Mouse (Mus musculus) spleen, adult 2 months (tissue): ENCODE measurements at regions not wholly inside any gene's neighbourhood (a gene's known extent, or its start where the extent isn't known, plus 50 kb on each side); places are given as distances from the start of the nearest gene placed in this dataset.

Experiments
- DNase-seq, 2 experiments: peaks; one replicate each; pipeline versions ENCODE4 v3.0.0 to v3.0.0-alpha.2; 2012 to 2021; ENCODE audit warnings: low spot score in 2 of 2, low read depth in 1 of 2
- H3K27ac ChIP-seq: fragments of 200-500 bp; 2 replicates; pipeline ENCODE4 v1.5.1; 2012; ENCODE audit warnings: low read length, inconsistent platforms; ENCODE audit not compliant: insufficient read depth
- H3K27me3 ChIP-seq: fragments of 200-500 bp; 2 replicates; pipeline ENCODE4 v1.6.1; 2012; ENCODE audit warnings: mild to moderate bottlenecking, moderate library complexity, low read length, inconsistent platforms; ENCODE audit not compliant: control insufficient read depth, insufficient read depth
- H3K36me3 ChIP-seq: fragments of 200-500 bp; 2 replicates; pipeline ENCODE4 v1.6.1; 2012; ENCODE audit warnings: mild to moderate bottlenecking, low read length, inconsistent platforms; ENCODE audit not compliant: control insufficient read depth, insufficient read depth
- H3K4me1 ChIP-seq: fragments of 200-500 bp; 2 replicates; pipeline ENCODE4 v1.6.1; 2011; ENCODE audit warnings: inconsistent platforms; ENCODE audit not compliant: control insufficient read depth, insufficient read depth, insufficient read length
- H3K4me3 ChIP-seq: fragments of 200-500 bp; 2 replicates; pipeline ENCODE4 v1.5.1; 2011; ENCODE audit warnings: mild to moderate bottlenecking, inconsistent platforms; ENCODE audit not compliant: insufficient read depth, insufficient read length; ENCODE audit errors: extremely low read depth
- CTCF ChIP-seq: fragments of 200-500 bp; IDR thresholded peaks from 2 replicates; pipeline ENCODE4 v1.5.1; 2011; ENCODE audit warnings: mild to moderate bottlenecking, inconsistent platforms; ENCODE audit not compliant: insufficient read depth, insufficient read length, insufficient replicate concordance; ENCODE audit errors: extremely low read depth
- POLR2A ChIP-seq: fragments of 200-500 bp; IDR thresholded peaks from 2 replicates; pipeline ENCODE4 v1.6.1; 2011; ENCODE audit warnings: low read depth, low read length, inconsistent platforms
- WGBS: fragments of 180-500 bp; shearing (Covaris S2); methylation state at CpG from one replicate; pipeline ENCODE4 v1.1.7; 2018; 5-methylcytosine and 5-hydroxymethylcytosine counted together

- Histone ChIP-seq H3K27me3 (no peaks in the 10 kb centered on the region), H3K36me3 (no peaks in the 10 kb centered on the region), H3K4me1 (no peaks in the 10 kb centered on the region), H3K27ac (no peak overlapping the region), H3K4me3 (no peak overlapping the region)
- TF ChIP-seq CTCF (no peak), POLR2A (no peak)
- no peak for DNase-seq
These were observed 110.2 kb upstream of the Pik3r1 start for GRCm38 (mm10) chr13:101878168-101878567.

GRCm38 (mm10) chr13:101879561-101880081, 111.6 kb upstream of the Pik3r1 start:
- 75% methylated on average over 8 of the region's 8 CpGs for WGBS

GRCm38 (mm10) chr13:101883177-101883576, 115.2 kb upstream of the Pik3r1 start:
- H3K4me1 ChIP-seq: no peaks in the 10 kb centered on the region
- no peaks in the 10 kb centered on the region for H3K27me3 ChIP-seq
- H3K27ac ChIP-seq: no peak overlapping the region
- DNase-seq: no peak
- H3K36me3 ChIP-seq: no peaks in the 10 kb centered on the region
- no peak overlapping the region for H3K4me3 ChIP-seq
- no peak for TF ChIP-seq POLR2A
- TF ChIP-seq CTCF: no peak

More at GRCm38 (mm10) chr13:101879561-101880081, 111.6 kb upstream of the Pik3r1 start:
- no peak overlapping the region for H3K27ac ChIP-seq
- DNase-seq: no peak
- H3K4me3 ChIP-seq: no peak overlapping the region
- no peaks in the 10 kb centered on the region for H3K36me3 ChIP-seq
- no peaks in the 10 kb centered on the region for H3K4me1 ChIP-seq
- H3K27me3 ChIP-seq: no peaks in the 10 kb centered on the region
- no peak for TF ChIP-seq CTCF
- no peak for TF ChIP-seq POLR2A

- H3K4me3 ChIP-seq: no peak overlapping the region
- no peak for DNase-seq
- no peak overlapping the region for H3K27ac ChIP-seq
- H3K27me3 ChIP-seq: no peaks in the 10 kb centered on the region
- no peaks in the 10 kb centered on the region for H3K36me3 ChIP-seq
- TF ChIP-seq CTCF: no peak
- no peak for TF ChIP-seq POLR2A
- 94% methylated on average over 3 of the region's 3 CpGs for WGBS
- H3K4me1 ChIP-seq: no peaks in the 10 kb centered on the region
These were observed 116.7 kb upstream of the Pik3r1 start for GRCm38 (mm10) chr13:101884752-101885151.

GRCm38 (mm10) chr13:101891473-101891872, 123.5 kb upstream of the Pik3r1 start:
- WGBS: 87% methylated on average over 4 of the region's 4 CpGs
- Histone ChIP-seq H3K36me3 (no peaks in the 10 kb centered on the region), H3K27ac (no peak overlapping the region), H3K27me3 (no peaks in the 10 kb centered on the region), H3K4me3 (no peak overlapping the region), H3K4me1 (no peaks in the 10 kb centered on the region)
- TF ChIP-seq POLR2A (no peak), CTCF (no peak)
- DNase-seq: no peak

- Histone ChIP-seq H3K4me1 (no peaks in the 10 kb centered on the region), H3K27me3 (no peaks in the 10 kb centered on the region), H3K36me3 (no peaks in the 10 kb centered on the region), H3K4me3 (no peak overlapping the region), H3K27ac (no peak overlapping the region)
- no peak for DNase-seq
- 86% methylated on average over 10 of the region's 10 CpGs for WGBS
- TF ChIP-seq POLR2A (no peak), CTCF (no peak)
These were observed 125.1 kb upstream of the Pik3r1 start for GRCm38 (mm10) chr13:101893035-101893600.

- H3K36me3 ChIP-seq: no peaks in the 10 kb centered on the region
- 83% methylated on average over 7 of the region's 7 CpGs for WGBS
- no peak overlapping the region for H3K4me3 ChIP-seq
- no peak for DNase-seq
- no peak overlapping the region for H3K27ac ChIP-seq
- no peaks in the 10 kb centered on the region for H3K4me1 ChIP-seq
- TF ChIP-seq POLR2A: no peak
- no peak for TF ChIP-seq CTCF
- no peaks in the 10 kb centered on the region for H3K27me3 ChIP-seq
These were observed 127.1 kb upstream of the Pik3r1 start for GRCm38 (mm10) chr13:101895161-101895560.
